In the genomic region with DNA sequence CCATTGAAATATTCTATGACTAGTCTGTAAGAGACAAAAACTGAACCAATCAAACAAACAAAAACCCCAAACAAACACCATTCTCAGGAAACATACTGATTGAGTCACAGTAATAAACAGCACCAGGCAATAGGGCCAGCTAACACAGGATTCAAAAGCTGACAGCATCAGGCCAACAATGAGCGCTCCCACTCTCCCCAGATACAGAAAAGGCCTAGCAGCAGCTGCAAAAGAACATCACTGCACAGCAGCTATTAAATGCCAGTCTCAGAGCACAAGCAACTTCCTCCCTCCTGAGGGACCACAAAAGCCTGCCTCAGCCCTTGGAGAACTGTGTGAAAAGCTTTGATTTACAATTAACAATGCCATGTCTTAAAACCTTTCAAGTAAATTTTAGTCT, we compare ENCODE assay signal across 8 mouse cellular contexts.
A peak's percentile ranks its signal among the peaks of the same experiment; 100 is the strongest.
DNase-seq lines count a peak whose midpoint lies in the region; ATAC-seq and TF ChIP-seq lines count a peak whose summit lies in the region.
"Had no signal": no experiment of that assay in that cellular context is flagged by ENCODE, and none has a peak within 500 bp of the region (broad histone marks: within the 10 kb centered on the region; RNA-seq: fewer than 3 reads in every experiment).

No protein-coding gene starts in this region.

- no peak for TF ChIP-seq POLR2A in CH12.LX (IDR thresholded peaks at IDR 0.05; ENCODE audit: low read depth, low read length)

- ATAC-seq in forebrain, postnatal 0 days, result peak; percentile 80
- ATAC-seq in neural tube, embryonic 12.5 days (ENCODE audit: low FRiP score, low read depth), result peak; percentile 48; the same call in 1 of the 2 replicates
- ATAC-seq in lung, postnatal 0 days, result no peak

- no peak for TF ChIP-seq CTCF in CH12.LX (conservative IDR thresholded peaks at IDR 0.05 in 1 of 2, IDR thresholded peaks at IDR 0.05 in 1 of 2; ENCODE audit: low read depth in 2 of 2, low read length in 2 of 2)
- no peak for TF ChIP-seq CTCF in forebrain, postnatal 0 days (IDR thresholded peaks at IDR 0.05; ENCODE audit: low read depth)
- TF ChIP-seq CTCF in lung, postnatal 0 days (IDR thresholded peaks at IDR 0.05), result no peak

- H3K4me1 ChIP-seq in CH12.LX (ENCODE audit: control insufficient read depth in 1 of 2, insufficient read depth in 2 of 2), result peaks cover 2 to 23% of the 10 kb centered on the region in 2 experiments; a peak in 3 of 4 replicates
- no peaks in the 10 kb centered on the region; the same call in 1 of the 2 replicates for H3K4me1 ChIP-seq in forebrain, postnatal 0 days (ENCODE audit: insufficient read depth)
- H3K4me1 ChIP-seq in neural tube, embryonic 12.5 days, result peaks cover 22% of the 10 kb centered on the region
- H3K4me1 ChIP-seq in lung, postnatal 0 days (ENCODE audit: insufficient read depth, low read depth, low read length), result no peaks in the 10 kb centered on the region

- no peaks in the 10 kb centered on the region for H3K9me3 ChIP-seq in CH12.LX (replicated peaks; ENCODE audit: low read length)
- H3K9me3 ChIP-seq in forebrain, postnatal 0 days (ENCODE audit: low read length), result no peaks in the 10 kb centered on the region
- no peaks in the 10 kb centered on the region for H3K9me3 ChIP-seq in neural tube, embryonic 12.5 days
- H3K9me3 ChIP-seq in lung, postnatal 0 days (ENCODE audit: low read length), result no peaks in the 10 kb centered on the region
- H3K9me3 ChIP-seq: liver, embryonic 13.5 days had no signal

- H3K79me2 ChIP-seq in CH12.LX (replicated peaks; ENCODE audit: control insufficient read depth, extremely low read depth, insufficient read depth, poor library complexity, severe bottlenecking), result peaks cover 8% of the 10 kb centered on the region

- in situ Hi-C loops in CH12.LX (cut with MboI; ENCODE audit: low pct_ligation_motif_present, low pct_unique_long_range_greater_than_20kb, low sequenced_read_pairs), result no loop called here

- peak; percentile 49 for DNase-seq in A20 (ENCODE audit: low read depth, low spot score)
- DNase-seq in CH12.LX (ENCODE audit: extremely low read depth), result peak; percentile 17
- DNase-seq in forebrain, postnatal 0 days, result peak; percentile 40
- DNase-seq in kidney, postnatal 36 days, result peak; percentile 6 to 10
- no peak for DNase-seq in adrenal gland, adult 8-10 months
- DNase-seq in lung, postnatal 0 days (ENCODE audit: low spot score), result no peak
- DNase-seq: liver, embryonic 13.5 days had no signal

- no peaks in the 10 kb centered on the region for H3K27me3 ChIP-seq in CH12.LX (replicated peaks)
- H3K27me3 ChIP-seq in forebrain, postnatal 0 days (ENCODE audit: insufficient read depth, low read length), result no peaks in the 10 kb centered on the region
- H3K27me3 ChIP-seq in neural tube, embryonic 12.5 days (replicated peaks), result no peaks in the 10 kb centered on the region
- H3K27me3 ChIP-seq in lung, postnatal 0 days (replicated peaks; ENCODE audit: insufficient read depth, low read length), result no peaks in the 10 kb centered on the region
- H3K27me3 ChIP-seq: liver, embryonic 13.5 days had no signal

- H3K4me3 ChIP-seq in CH12.LX (replicated peaks in 1 of 3; ENCODE audit: low read depth in 2 of 3, low read length in 2 of 3, poor library complexity in 1 of 3), result no peak overlapping the region
- H3K4me3 ChIP-seq in forebrain, postnatal 0 days (ENCODE audit: low read depth, low read length), result no peak overlapping the region
- H3K4me3 ChIP-seq in neural tube, embryonic 12.5 days, result no peak overlapping the region
- H3K4me3 ChIP-seq in lung, postnatal 0 days (ENCODE audit: low read depth, low read length), result no peak overlapping the region
- H3K4me3 ChIP-seq: liver, embryonic 13.5 days had no signal

- no peak overlapping the region for H3K4me2 ChIP-seq in CH12.LX (ENCODE audit: insufficient read depth, low read depth, poor library complexity, severe bottlenecking)
- H3K4me2 ChIP-seq in forebrain, postnatal 0 days (ENCODE audit: low read depth), result no peak overlapping the region
- no peak overlapping the region for H3K4me2 ChIP-seq in neural tube, embryonic 12.5 days (replicated peaks)
- no peak overlapping the region for H3K4me2 ChIP-seq in lung, postnatal 0 days (replicated peaks; ENCODE audit: low read depth, low read length)
- H3K4me2 ChIP-seq: liver, embryonic 13.5 days had no signal

- no peak overlapping the region for H3K9ac ChIP-seq in CH12.LX (ENCODE audit: insufficient read depth, low read depth)
- no peak overlapping the region for H3K9ac ChIP-seq in forebrain, postnatal 0 days
- no peak overlapping the region for H3K9ac ChIP-seq in neural tube, embryonic 12.5 days
- no peak overlapping the region for H3K9ac ChIP-seq in lung, postnatal 0 days (replicated peaks; ENCODE audit: low read depth)
- H3K9ac ChIP-seq: liver, embryonic 13.5 days had no signal

- TF ChIP-seq RAD21 in CH12.LX (IDR thresholded peaks at IDR 0.05; ENCODE audit: low read depth, low read length), result no peak

- no peak overlapping the region; the same call in 1 of the 2 replicates for H3K27ac ChIP-seq in CH12.LX (ENCODE audit: insufficient read depth, low read depth)
- no peak overlapping the region for H3K27ac ChIP-seq in forebrain, postnatal 0 days (ENCODE audit: low read depth, low read length)
- peak overlapping the region; percentile 18; the same call in 1 of the 2 replicates for H3K27ac ChIP-seq in neural tube, embryonic 12.5 days
- H3K27ac ChIP-seq in lung, postnatal 0 days (ENCODE audit: low read length), result no peak overlapping the region
- H3K27ac ChIP-seq: liver, embryonic 13.5 days had no signal

- 10% methylated on average over 1 of the region's 1 CpGs for WGBS in forebrain, postnatal 0 days
- 6% methylated on average over 1 of the region's 1 CpGs for WGBS in neural tube, embryonic 12.5 days
- WGBS in lung, postnatal 0 days, result 59% methylated on average over 1 of the region's 1 CpGs

- dilution Hi-C loops in CH12.LX (cut with MboI; ENCODE audit: extremely low pct_ligation_motif_present, extremely low pct_unique_long_range_greater_than_20kb, low sequenced_read_pairs), result no loop called here

- TF ChIP-seq EP300 in CH12.LX (IDR thresholded peaks at IDR 0.05; ENCODE audit: low read length), result no peak
- no peak for TF ChIP-seq EP300 in lung, postnatal 0 days (IDR thresholded peaks at IDR 0.05)

- H3K36me3 ChIP-seq in CH12.LX (replicated peaks in 1 of 2; ENCODE audit: control insufficient read depth in 1 of 2, insufficient read depth in 1 of 2, low read length in 1 of 2), result no peaks in the 10 kb centered on the region
- no peaks in the 10 kb centered on the region for H3K36me3 ChIP-seq in forebrain, postnatal 0 days (ENCODE audit: insufficient read depth)
- no peaks in the 10 kb centered on the region for H3K36me3 ChIP-seq in neural tube, embryonic 12.5 days
- H3K36me3 ChIP-seq in lung, postnatal 0 days (ENCODE audit: insufficient read depth, low read length), result no peaks in the 10 kb centered on the region
- H3K36me3 ChIP-seq: liver, embryonic 13.5 days had no signal

TF ChIP-seq in CH12.LX, 34 proteins besides CTCF, POLR2A, EP300 and RAD21:
- TF ChIP-seq BHLHE40 (IDR thresholded peaks at IDR 0.05; ENCODE audit: low read depth, low read length), result no peak
- TF ChIP-seq TBP (conservative IDR thresholded peaks at IDR 0.05; ENCODE audit: low read depth, low read length), result no peak
- TF ChIP-seq ZKSCAN1 (IDR thresholded peaks at IDR 0.05; ENCODE audit: borderline replicate concordance, low read depth, low read length), result no peak
- no peak for TF ChIP-seq RCOR1 (conservative IDR thresholded peaks at IDR 0.05; ENCODE audit: low read depth, low read length)
- no peak for TF ChIP-seq SMC3 (IDR thresholded peaks at IDR 0.05; ENCODE audit: low read depth, low read length)
- TF ChIP-seq IRF4 (IDR thresholded peaks at IDR 0.05; ENCODE audit: low read depth, low read length), result no peak
- no peak for TF ChIP-seq USF1 (IDR thresholded peaks at IDR 0.05; ENCODE audit: low read depth, low read length)
- no peak for TF ChIP-seq MAFK (IDR thresholded peaks at IDR 0.05; ENCODE audit: insufficient replicate concordance, low read length)
- no peak for TF ChIP-seq SIN3A (IDR thresholded peaks at IDR 0.05; ENCODE audit: low read length)

Comparison
In these comparisons a context has a peak if more than half of its experiments do, and no peak if none do; other contexts are left out.
1. DNase-seq: peak in A20 (single experiment), CH12.LX (single experiment), forebrain, postnatal 0 days (single experiment) and kidney, postnatal 36 days (2 of 2); none in adrenal gland, adult 8-10 months (single experiment) and lung, postnatal 0 days (single experiment).